Mouse (Mus musculus): Measurements from ENCODE around the gene Cyp2c65.
"Not testable (repeated sequence)": the region's sequence is repeated elsewhere in the genome, so short reads cannot be mapped to it uniquely, and the experiment has no call there.

The Cyp2c65 gene

GRCm38 (mm10) chr19:39060719-39061118, at the start of gene Cyp2c65:
Cyp2c65 (plus strand) TSS chr19:39061015.
- DNase-seq, result no peak

- DNase-seq, result no peak
Measured at GRCm38 (mm10) chr19:39057928-39058327, 2.9 kb upstream of the Cyp2c65 start.

GRCm38 (mm10) chr19:39098779-39099178, 38.0 kb downstream of the Cyp2c65 start:
- not testable (repeated sequence) for DNase-seq

GRCm38 (mm10) chr19:39113644-39114043, 52.8 kb downstream of the Cyp2c65 start, which contains the start of gene Cyp2c66:
Cyp2c66 (plus strand) TSS chr19:39113898.
- no peak for DNase-seq
